Mouse (Mus musculus) liver, embryonic 16.5 days (tissue): ENCODE data around the gene Myo1h. TPM values are rescaled to one million over a fixed set of nuclear protein-coding genes. Genes with fewer than 3 reads are reported as not detected.

Source experiments
- ATAC-seq: fragments of 200-750 bp; cut with Nextera tagmentation; 2 replicates; pipeline ENCODE4 v1.8.0; 2017; ENCODE audit warnings: low read depth, mild to moderate bottlenecking, moderate number of reproducible peaks, moderate library complexity
- H3K27ac ChIP-seq: fragments of 300-500 bp; sonication (generic); 2 replicates; pipeline ENCODE4 v1.5.1; 2014; ENCODE audit warnings: mild to moderate bottlenecking, low read length
- H3K27me3 ChIP-seq: fragments of 300-500 bp; sonication (generic); 2 replicates; pipeline ENCODE4 v1.6.1; 2014; ENCODE audit warnings: low read depth, low read length, mixed read lengths; ENCODE audit not compliant: control insufficient read depth, insufficient read depth
- H3K36me3 ChIP-seq: fragments of 300-500 bp; sonication (generic); 2 replicates; pipeline ENCODE4 v1.6.1; 2014; ENCODE audit warnings: mild to moderate bottlenecking; ENCODE audit not compliant: control insufficient read depth, insufficient read depth
- H3K4me1 ChIP-seq: fragments of 300-500 bp; sonication (generic); 2 replicates; pipeline ENCODE4 v1.6.1; 2014; ENCODE audit warnings: low read depth, low read length, mixed read lengths; ENCODE audit not compliant: control insufficient read depth
- H3K4me2 ChIP-seq: fragments of 300-500 bp; sonication (generic); 2 replicates; pipeline ENCODE4 v1.6.1; 2014; ENCODE audit warnings: low read depth, low read length, mixed read lengths
- H3K4me3 ChIP-seq: fragments of 300-500 bp; sonication (generic); 2 replicates; pipeline ENCODE4 v1.5.1; 2014; ENCODE audit warnings: low read depth, mild to moderate bottlenecking, low read length
- H3K9ac ChIP-seq: fragments of 300-500 bp; sonication (generic); 2 replicates; pipeline ENCODE4 v1.6.1; 2014; ENCODE audit warnings: low read depth, low read length
- H3K9me3 ChIP-seq: fragments of 300-500 bp; sonication (generic); replicated peaks from 2 replicates; pipeline ENCODE4 v1.6.1; 2016; ENCODE audit warnings: low read length; ENCODE audit not compliant: control insufficient read depth
- WGBS: fragments of 180-500 bp; shearing (Covaris S2); extraction: QIAGEN DNeasy Blood & Tissue Kit; methylation state at CpG from one replicate; pipeline ENCODE4 v1.1.7; 2014; ENCODE audit not compliant: insufficient replicate concordance; 5-methylcytosine and 5-hydroxymethylcytosine counted together
- microRNA-seq: library from miRNA; unstranded; fragments of <30 nt; microRNA quantifications from one replicate; pipeline ENCODE4, GENCODE M21; 2016
- polyA plus RNA-seq: library from polyadenylated mRNA; unstranded; fragments of >200 nt; fragmentation: Nextera tagmentation; extraction: Ambion mirVana; gene quantifications from 2 replicates; pipeline ENCODE4 v1.2.1, GENCODE M21; 2015

Myo1h gene
- polyA plus RNA-seq, 1 experiment from 2014 or later = 0.98 TPM

DNA sequence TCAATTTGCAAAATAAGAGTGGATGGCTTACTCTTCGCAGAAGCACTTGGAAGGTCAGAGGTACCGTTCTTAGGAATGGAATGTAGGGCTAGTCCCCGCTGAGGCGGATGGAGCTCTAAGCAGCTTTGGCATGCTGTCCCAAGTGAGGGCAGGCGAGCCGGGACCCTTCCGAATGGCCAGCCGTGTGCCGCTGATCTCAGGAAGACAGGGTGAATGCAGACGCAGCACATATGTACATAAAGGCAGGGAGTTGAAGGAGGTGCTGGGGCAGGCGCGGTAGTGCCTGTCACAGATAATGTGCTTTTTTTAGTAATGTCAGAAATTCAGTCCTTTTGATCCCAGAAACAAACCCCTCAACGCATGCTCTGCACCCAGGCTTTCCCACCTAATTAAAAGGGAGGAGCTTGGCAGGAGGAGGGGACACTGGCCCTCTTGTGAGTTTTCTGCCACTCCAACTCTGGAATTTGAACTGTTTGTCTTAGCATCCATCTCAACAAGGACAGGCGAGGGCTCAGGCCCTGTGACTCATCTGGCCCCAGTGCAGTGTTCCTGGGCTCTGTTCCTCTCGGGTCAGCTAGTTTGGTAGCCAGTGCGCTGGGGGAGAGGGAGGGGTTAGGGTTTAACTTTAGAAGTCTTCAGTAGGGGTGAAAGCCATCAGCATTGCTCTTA lies 124.2 kb downstream of the Myo1h start:
- Histone ChIP-seq H3K27ac (no peak overlapping the region), H3K36me3 (peaks cover 57% of the 10 kb centered on the region), H3K4me1 (no peaks in the 10 kb centered on the region), H3K4me2 (no peak overlapping the region), H3K4me3 (no peak overlapping the region), H3K9ac (no peak overlapping the region), H3K9me3 (no peaks in the 10 kb centered on the region), H3K27me3 (no peaks in the 10 kb centered on the region)
- peak; percentile 40; the same call in 1 of the 2 replicates for ATAC-seq
- WGBS = 72% methylated on average over 16 of the region's 16 CpGs

Small RNAs within 50 kb of the gene (microRNA-seq; reads per million reads assigned to microRNA genes)
- not detected for gene Mir7027

Other genes with a start within 250 kb of the Myo1h start
- 2.8 and 3.0 TPM in 2 replicates for gene Usp30, start 223.7 kb upstream of the Myo1h start, polyA plus RNA-seq
- 0.05 TPM in 1 of 2 replicates, not detected in the other for gene Svop, start 197.6 kb upstream of the Myo1h start, polyA plus RNA-seq
- gene Alkbh2, start 160.9 kb upstream of the Myo1h start, polyA plus RNA-seq = 2.5 and 3.4 TPM in 2 replicates
- 13.7 and 15.2 TPM in 2 replicates for gene Ung, start 158.8 kb upstream of the Myo1h start, polyA plus RNA-seq
- gene Acacb, start 142.6 kb upstream of the Myo1h start, polyA plus RNA-seq = 0.35 and 0.65 TPM in 2 replicates
- gene Foxn4, start 15.4 kb upstream of the Myo1h start, polyA plus RNA-seq = not detected in 2 replicates
- gene Kctd10, start 91.3 kb downstream of the Myo1h start, polyA plus RNA-seq = 21.9 and 22.8 TPM in 2 replicates
- 16.9 and 21.2 TPM in 2 replicates for gene Ube3b, start 91.4 kb downstream of the Myo1h start, polyA plus RNA-seq
- 9.7 and 10.8 TPM in 2 replicates for gene Mmab, start 154.9 kb downstream of the Myo1h start, polyA plus RNA-seq
- 26.1 and 27.0 TPM in 2 replicates for gene Mvk, start 155.1 kb downstream of the Myo1h start, polyA plus RNA-seq